10 mouse cellular contexts compared by ENCODE assay signal in the genomic region with DNA sequence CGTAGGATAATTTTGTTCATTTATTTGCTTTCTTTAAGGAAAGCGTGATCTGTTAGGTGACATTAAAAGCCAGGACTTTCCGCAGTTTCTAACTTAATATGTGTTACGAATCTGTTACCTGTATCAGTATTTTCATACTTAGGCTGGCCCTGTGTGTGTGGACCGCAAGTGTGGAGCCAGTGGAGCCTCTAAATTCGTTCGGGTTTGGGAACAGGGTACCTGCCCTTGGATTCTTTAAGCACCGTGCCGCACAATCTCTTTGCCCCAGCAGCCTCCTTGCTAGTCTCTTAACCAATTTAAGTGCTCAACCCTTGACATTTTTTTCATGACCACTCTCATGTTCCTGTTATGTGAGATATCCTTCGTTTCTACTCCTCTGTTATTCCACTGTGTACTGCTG. TPM values are rescaled to one million over a fixed set of nuclear protein-coding genes. Genes with fewer than 3 reads are reported as not detected.
DNase-seq lines count a peak whose midpoint lies in the region; ATAC-seq and TF ChIP-seq lines count a peak whose summit lies in the region.
"Had no signal": no experiment of that assay in that cellular context is flagged by ENCODE, and none has a peak within 500 bp of the region (broad histone marks: within the 10 kb centered on the region; RNA-seq: fewer than 3 reads in every experiment).

No protein-coding gene starts in this region.

- H3K4me1 ChIP-seq in heart, embryonic 12.5 days (replicated peaks) = peaks cover 33% of the 10 kb centered on the region
- H3K4me1 ChIP-seq in G1E (ENCODE audit: insufficient read depth, low read depth, low read length) = peaks cover 40% of the 10 kb centered on the region
- no peaks in the 10 kb centered on the region for H3K4me1 ChIP-seq in hindbrain, embryonic 11.5 days (replicated peaks; ENCODE audit: control insufficient read depth, insufficient read depth, low read length)

- H3K27me3 ChIP-seq in heart, embryonic 12.5 days (replicated peaks) = no peaks in the 10 kb centered on the region
- H3K27me3 ChIP-seq in G1E (ENCODE audit: insufficient read depth, low read length) = no peaks in the 10 kb centered on the region
- no peaks in the 10 kb centered on the region for H3K27me3 ChIP-seq in hindbrain, embryonic 11.5 days (ENCODE audit: control insufficient read depth, insufficient read depth, low read length)
- H3K27me3 ChIP-seq: Patski had no signal

- no peaks in the 10 kb centered on the region for H3K9me3 ChIP-seq in heart, embryonic 12.5 days (replicated peaks)
- no peaks in the 10 kb centered on the region for H3K9me3 ChIP-seq in G1E (replicated peaks)
- no peaks in the 10 kb centered on the region for H3K9me3 ChIP-seq in hindbrain, embryonic 11.5 days (ENCODE audit: control insufficient read depth, low read length)

- intact Hi-C loops in heart, postnatal 36 days (cut with DNase I) = no loop called here

- H3K4me2 ChIP-seq in heart, embryonic 12.5 days = peak overlapping the region; percentile 92
- peak overlapping the region; percentile 52 for H3K4me2 ChIP-seq in hindbrain, embryonic 11.5 days (replicated peaks; ENCODE audit: low read depth, low read length)

- H3K36me3 ChIP-seq in heart, embryonic 12.5 days = peaks cover 16% of the 10 kb centered on the region
- peaks cover 65% of the 10 kb centered on the region for H3K36me3 ChIP-seq in G1E (replicated peaks)
- H3K36me3 ChIP-seq in hindbrain, embryonic 11.5 days (ENCODE audit: control insufficient read depth, insufficient read depth, low read length) = no peaks in the 10 kb centered on the region

- ATAC-seq in heart, embryonic 12.5 days (ENCODE audit: insufficient number of reproducible peaks, low FRiP score) = no peak
- no peak for ATAC-seq in G1E (ENCODE audit: extremely low read depth, insufficient number of reproducible peaks, low FRiP score, poor library complexity, severe bottlenecking)
- no peak for ATAC-seq in hindbrain, embryonic 11.5 days (ENCODE audit: low FRiP score)

- DNase-seq in heart, postnatal 36 days = no peak
- DNase-seq in G1E (ENCODE audit: low spot score) = no peak
- peak; percentile 3 for DNase-seq in hindbrain, embryonic 11.5 days (ENCODE audit: low spot score)
- peak; percentile 31 for DNase-seq in lung, postnatal 36 days
- DNase-seq in ovary, postnatal 14 days (ENCODE audit: low spot score) = no peak
- DNase-seq in right cerebral cortex, adult 2 months (ENCODE audit: low spot score in 2 of 2) = no peak
- no peak for DNase-seq in embryo, embryonic 10.5 days (ENCODE audit: low spot score)

- WGBS in heart, embryonic 12.5 days = 34% methylated on average over 10 of the region's 10 CpGs
- 67% methylated on average over 10 of the region's 10 CpGs for WGBS in hindbrain, embryonic 11.5 days

- TF ChIP-seq CTCF in G1E (IDR thresholded peaks at IDR 0.05; ENCODE audit: low read depth, low read length) = no peak

- 0 out of 2 replicates have a peak overlapping the region, but pooled peaks have one; percentile 25 for H3K27ac ChIP-seq in heart, embryonic 12.5 days (ENCODE audit: poor library complexity, severe bottlenecking)
- no peak overlapping the region for H3K27ac ChIP-seq in hindbrain, embryonic 11.5 days (ENCODE audit: low read depth, low read length)

- peak overlapping the region; percentile 91 for H3K4me3 ChIP-seq in heart, embryonic 12.5 days
- H3K4me3 ChIP-seq in G1E (ENCODE audit: low read depth, low read length) = peak overlapping the region; percentile 96
- peak overlapping the region; percentile 67 for H3K4me3 ChIP-seq in hindbrain, embryonic 11.5 days (ENCODE audit: low read depth, low read length)

- H3K9ac ChIP-seq in heart, embryonic 12.5 days = peak overlapping the region; percentile 97
- peak overlapping the region; percentile 49; the same call in 1 of the 2 replicates for H3K9ac ChIP-seq in hindbrain, embryonic 11.5 days (ENCODE audit: low read depth, low read length)

RNA-seq across cellular contexts. Expression of a gene that starts 1.2 kb away (rescaled TPM):
- polyA plus RNA-seq in heart, embryonic 12.5 days (2016; fragmentation: Nextera tagmentation; extraction: Ambion mirVana) = 89.5 and 91.9 TPM in 2 replicates
- 10 to 100 TPM; 58.4 to 68.6 TPM for total RNA-seq in heart, postnatal 36 days (2021)
- total RNA-seq in G1E (2014; fragmentation: Nextera tagmentation) (41.9 and 46.4 TPM in 2 replicates), G1E (2017) (49.5 and 52.7 TPM in 2 replicates)
- 34.3 and 34.8 TPM in 2 replicates for polyA plus RNA-seq in G1E (2012)
- polyA plus RNA-seq in hindbrain, embryonic 11.5 days (2014; fragmentation: Nextera tagmentation; extraction: Ambion mirVana) = 97.1 and 104 TPM in 2 replicates

RNA-seq across cellular contexts. Expression of a gene that starts 24.5 kb away (rescaled TPM):
- polyA plus RNA-seq in heart, embryonic 12.5 days (2016; fragmentation: Nextera tagmentation; extraction: Ambion mirVana) = 105 and 109 TPM in 2 replicates
- 10 to 100 TPM; 62.9 to 67.7 TPM for total RNA-seq in heart, postnatal 36 days (2021)
- total RNA-seq in G1E (2014; fragmentation: Nextera tagmentation) (56.4 and 65.2 TPM in 2 replicates), G1E (2017) (87.1 and 89.2 TPM in 2 replicates)
- 45.3 and 47.1 TPM in 2 replicates for polyA plus RNA-seq in G1E (2012)
- polyA plus RNA-seq in hindbrain, embryonic 11.5 days (2014; fragmentation: Nextera tagmentation; extraction: Ambion mirVana) = 145 and 151 TPM in 2 replicates

RNA-seq across cellular contexts. Expression of a gene that starts 28.5 kb away (rescaled TPM):
- polyA plus RNA-seq in heart, embryonic 12.5 days (2016; fragmentation: Nextera tagmentation; extraction: Ambion mirVana) = 0.24 TPM in 1 of 2 replicates, not detected in the other
- total RNA-seq in heart, postnatal 36 days (2021) = not detected
- total RNA-seq in G1E (2014; fragmentation: Nextera tagmentation) (not detected in 2 replicates), G1E (2017) (not detected in 2 replicates)
- polyA plus RNA-seq in G1E (2012) = not detected in 2 replicates
- polyA plus RNA-seq in hindbrain, embryonic 11.5 days (2014; fragmentation: Nextera tagmentation; extraction: Ambion mirVana) = 0.09 and 0.14 TPM in 2 replicates
- total RNA-seq: heart, adult 18-20 months had no signal

Comparison
In these comparisons a context has a peak if more than half of its experiments do, and no peak if none do; other contexts are left out.
1. DNase-seq: peak in hindbrain, embryonic 11.5 days (single experiment) and lung, postnatal 36 days (single experiment); none in heart, postnatal 36 days (0 of 2), G1E (single experiment), ovary, postnatal 14 days (single experiment), right cerebral cortex, adult 2 months (0 of 2) and embryo, embryonic 10.5 days (single experiment).
2. Peak in every context shown above with its lines, with median percentiles within 50 percentile points of each other: H3K4me3 ChIP-seq.